Mouse (Mus musculus) heart, embryonic 14.5 days (tissue): ENCODE measurements at regions not wholly inside any gene's neighbourhood (a gene's known extent, or its start where the extent isn't known, plus 50 kb on each side); places are given as distances from the start of the nearest gene placed in this dataset.
A peak's percentile ranks its signal among the peaks of the same experiment; 100 is the strongest.
"Not testable (repeated sequence)": the region's sequence is repeated elsewhere in the genome, so short reads cannot be mapped to it uniquely, and the experiment has no call there.

Source experiments
- ATAC-seq: fragments of 200-750 bp; cut with Nextera tagmentation; 2 replicates; pipeline ENCODE4 v1.8.0; 2017; ENCODE audit warnings: low read depth, moderate TSS enrichment; ENCODE audit not compliant: insufficient number of reproducible peaks, insufficient read depth, low FRiP score
- H3K27ac ChIP-seq, 2 experiments: fragments of 200-500 bp in 1 of 2; fragments of 300-500 bp in 1 of 2; sonication (generic) in 1 of 2; replicated peaks in 1 of 2; 2 replicates each; pipeline ENCODE4 v1.5.1; 2012 to 2014; ENCODE audit warnings: low read depth in 2 of 2, low read length in 2 of 2, control low read depth in 1 of 2, mild to moderate bottlenecking in 1 of 2, mixed read lengths in 1 of 2; ENCODE audit not compliant: control insufficient read depth in 1 of 2, insufficient read depth in 1 of 2
- H3K27me3 ChIP-seq: fragments of 300-500 bp; sonication (generic); 2 replicates; pipeline ENCODE4 v1.6.1; 2014; ENCODE audit warnings: mild to moderate bottlenecking, low read length, control low read depth; ENCODE audit not compliant: control insufficient read depth, insufficient read depth
- H3K36me3 ChIP-seq: fragments of 300-500 bp; sonication (generic); 2 replicates; pipeline ENCODE4 v1.6.1; 2014; ENCODE audit warnings: mild to moderate bottlenecking, control low read depth, low read length, mixed read lengths; ENCODE audit not compliant: control insufficient read depth, insufficient read depth
- H3K4me1 ChIP-seq, 2 experiments: fragments of 200-500 bp in 1 of 2; fragments of 300-500 bp in 1 of 2; sonication (generic) in 1 of 2; 2 replicates each; pipeline ENCODE4 v1.6.1; 2012 to 2014; ENCODE audit warnings: low read length in 2 of 2, control low read depth in 1 of 2, mixed read lengths in 1 of 2; ENCODE audit not compliant: control insufficient read depth in 2 of 2, insufficient read depth in 2 of 2
- H3K4me2 ChIP-seq: fragments of 300-500 bp; sonication (generic); 2 replicates; pipeline ENCODE4 v1.6.1; 2014; ENCODE audit warnings: mild to moderate bottlenecking, low read length
- H3K4me3 ChIP-seq, 2 experiments: fragments of 200-500 bp in 1 of 2; fragments of 300-500 bp in 1 of 2; sonication (generic) in 1 of 2; 2 replicates each; pipeline ENCODE4 v1.5.1; 2012 to 2014; ENCODE audit warnings: low read length in 2 of 2, mild to moderate bottlenecking in 2 of 2, control low read depth in 1 of 2, low read depth in 1 of 2, moderate library complexity in 1 of 2; ENCODE audit not compliant: control insufficient read depth in 1 of 2, insufficient read depth in 1 of 2
- H3K9ac ChIP-seq: fragments of 300-500 bp; sonication (generic); 2 replicates; pipeline ENCODE4 v1.6.1; 2014; ENCODE audit warnings: mild to moderate bottlenecking, low read length
- H3K9me3 ChIP-seq: fragments of 300-500 bp; sonication (generic); 2 replicates; pipeline ENCODE4 v1.6.1; 2016; ENCODE audit warnings: low read length, control low read depth; ENCODE audit not compliant: control insufficient read depth
- WGBS: fragments of 180-500 bp; shearing (Covaris S2); extraction: QIAGEN DNeasy Blood & Tissue Kit; methylation state at CpG from one replicate; pipeline ENCODE4 v1.1.7; 2014; 5-methylcytosine and 5-hydroxymethylcytosine counted together

GRCm38 (mm10) chr10:119081766-119082165 lies 158.1 kb downstream of the Cand1 start:
- peaks cover 12 to 13% of the 10 kb centered on the region in 2 experiments for H3K4me1 ChIP-seq
- not testable (repeated sequence) for H3K9ac ChIP-seq, ATAC-seq, H3K9me3 ChIP-seq, H3K27me3 ChIP-seq, H3K27ac ChIP-seq, H3K4me2 ChIP-seq, H3K36me3 ChIP-seq, H3K4me3 ChIP-seq
- WGBS, result 87% methylated on average over 3 of the region's 3 CpGs

GRCm38 (mm10) chr10:119076100-119076566 lies 163.7 kb downstream of the Cand1 start:
- Histone ChIP-seq H3K27ac (no peak overlapping the region), H3K4me3 (no peak overlapping the region), H3K4me2 (peak overlapping the region; percentile 5; the same call in 1 of the 2 replicates), H3K4me1 (peaks cover 8 to 16% of the 10 kb centered on the region in 2 experiments), H3K36me3 (no peaks in the 10 kb centered on the region), H3K9ac (no peak overlapping the region), H3K27me3 (no peaks in the 10 kb centered on the region), H3K9me3 (no peaks in the 10 kb centered on the region)
- 26% methylated on average over 12 of the region's 12 CpGs for WGBS
- no peak for ATAC-seq

- Histone ChIP-seq H3K4me1 (peaks cover 8 to 16% of the 10 kb centered on the region in 2 experiments), H3K4me2 (0 out of 2 replicates have a peak overlapping the region, but pooled peaks have one; percentile 11), H3K9me3 (no peaks in the 10 kb centered on the region), H3K27me3 (no peaks in the 10 kb centered on the region), H3K27ac (no peak overlapping the region), H3K4me3 (no peak overlapping the region), H3K36me3 (no peaks in the 10 kb centered on the region), H3K9ac (no peak overlapping the region)
- no peak for ATAC-seq
- 74% methylated on average over 15 of the region's 15 CpGs for WGBS
Observed at GRCm38 (mm10) chr10:119074887-119075286, 165.0 kb downstream of the Cand1 start.

GRCm38 (mm10) chr10:119073991-119074390 lies 165.9 kb downstream of the Cand1 start:
- ATAC-seq, result no peak
- Histone ChIP-seq H3K9me3 (no peaks in the 10 kb centered on the region), H3K27ac (no peak overlapping the region), H3K9ac (no peak overlapping the region), H3K4me2 (no peak overlapping the region), H3K27me3 (no peaks in the 10 kb centered on the region), H3K4me3 (no peak overlapping the region), H3K4me1 (peaks cover 6 to 13% of the 10 kb centered on the region in 2 experiments), H3K36me3 (no peaks in the 10 kb centered on the region)
- WGBS, result 88% methylated on average over 3 of the region's 3 CpGs

GRCm38 (mm10) chr10:119069410-119069809 lies 170.4 kb downstream of the Cand1 start:
- ATAC-seq, result no peak
- Histone ChIP-seq H3K4me3 (no peak overlapping the region), H3K27ac (no peak overlapping the region), H3K36me3 (no peaks in the 10 kb centered on the region), H3K27me3 (no peaks in the 10 kb centered on the region), H3K9ac (no peak overlapping the region), H3K9me3 (0 out of 2 replicates have a peak, but pooled peaks cover 5% of the 10 kb centered on the region), H3K4me1 (peaks cover 7 to 11% of the 10 kb centered on the region in 2 experiments), H3K4me2 (no peak overlapping the region)
- 48% methylated on average over 11 of the region's 11 CpGs for WGBS

GRCm38 (mm10) chr10:119067838-119068237 lies 172.0 kb downstream of the Cand1 start:
- H3K9ac ChIP-seq, result no peak overlapping the region
- no peaks in the 10 kb centered on the region for H3K36me3 ChIP-seq
- no peaks in the 10 kb centered on the region for H3K27me3 ChIP-seq
- no peak overlapping the region for H3K27ac ChIP-seq
- peaks cover 16 to 21% of the 10 kb centered on the region in 2 experiments for H3K4me1 ChIP-seq
- 0 out of 2 replicates have a peak, but pooled peaks cover 5% of the 10 kb centered on the region for H3K9me3 ChIP-seq
- H3K4me2 ChIP-seq, result no peak overlapping the region
- H3K4me3 ChIP-seq, result no peak overlapping the region
- no peak for ATAC-seq
- WGBS, result 79% methylated on average over 6 of the region's 6 CpGs

GRCm38 (mm10) chr10:119067366-119067765 lies 172.5 kb downstream of the Cand1 start:
- WGBS, result 90% methylated on average over 8 of the region's 8 CpGs
- ATAC-seq, result no peak

GRCm38 (mm10) chr10:119065974-119066373 lies 173.9 kb downstream of the Cand1 start:
- no peaks in the 10 kb centered on the region for H3K27me3 ChIP-seq
- H3K9me3 ChIP-seq, result 0 out of 2 replicates have a peak, but pooled peaks cover 5% of the 10 kb centered on the region
- H3K4me3 ChIP-seq, result no peak overlapping the region
- peak overlapping the region; percentile 44 for H3K4me2 ChIP-seq
- H3K9ac ChIP-seq, result 0 out of 2 replicates have a peak overlapping the region, but pooled peaks have one; percentile 41
- H3K27ac ChIP-seq, result peak overlapping the region; percentile 25 to 73; a peak in 2 of 4 replicates
- WGBS, result 19% methylated on average over 8 of the region's 8 CpGs
- no peaks in the 10 kb centered on the region for H3K36me3 ChIP-seq
- peaks cover 20 to 23% of the 10 kb centered on the region in 2 experiments for H3K4me1 ChIP-seq
- no peak for ATAC-seq

More at GRCm38 (mm10) chr10:119067366-119067765, 172.5 kb downstream of the Cand1 start:
- Histone ChIP-seq H3K4me2 (no peak overlapping the region), H3K36me3 (no peaks in the 10 kb centered on the region), H3K27ac (no peak overlapping the region), H3K9me3 (0 out of 2 replicates have a peak, but pooled peaks cover 5% of the 10 kb centered on the region), H3K4me1 (peaks cover 19 to 23% of the 10 kb centered on the region in 2 experiments), H3K9ac (no peak overlapping the region), H3K27me3 (no peaks in the 10 kb centered on the region), H3K4me3 (no peak overlapping the region)
